In genomic region chr19:14740936-14741335, GRCm38 (mm10) we compare ENCODE assay signal across 16 mouse cellular contexts.
"Had no signal": no experiment of that assay in that cellular context is flagged by ENCODE, and none has a peak within 500 bp of the region (broad histone marks: within the 10 kb centered on the region; RNA-seq: fewer than 3 reads in every experiment).

No protein-coding gene starts in this region.

- ATAC-seq: midbrain, embryonic 16.5 days had no signal

- H3K4me1 ChIP-seq: midbrain, embryonic 10.5 days; midbrain, embryonic 12.5 days; neural tube, embryonic 13.5 days; neural tube, embryonic 15.5 days had no signal

- H3K4me2 ChIP-seq: lung, embryonic 14.5 days; midbrain, embryonic 12.5 days; neural tube, embryonic 13.5 days; neural tube, embryonic 15.5 days had no signal

- H3K4me3 ChIP-seq: midbrain, embryonic 10.5 days; midbrain, embryonic 12.5 days; myocyte; neural tube, embryonic 13.5 days; neural tube, embryonic 15.5 days had no signal

- H3K36me3 ChIP-seq: midbrain, embryonic 10.5 days; midbrain, embryonic 12.5 days; neural tube, embryonic 13.5 days; neural tube, embryonic 15.5 days had no signal

- H3K9ac ChIP-seq: lung, embryonic 14.5 days; midbrain, embryonic 12.5 days; neural tube, embryonic 13.5 days; neural tube, embryonic 15.5 days had no signal

- H3K27ac ChIP-seq: midbrain, embryonic 10.5 days; midbrain, embryonic 12.5 days; neural tube, embryonic 13.5 days; neural tube, embryonic 15.5 days had no signal

- H3K9me3 ChIP-seq: midbrain, embryonic 10.5 days; midbrain, embryonic 12.5 days; neural tube, embryonic 13.5 days; neural tube, embryonic 15.5 days had no signal

- H3K27me3 ChIP-seq: neural tube, embryonic 13.5 days; neural tube, embryonic 15.5 days had no signal

- DNase-seq: midbrain, embryonic 14.5 days; retina, postnatal 1 day; right cerebral cortex, adult 18-20 months; right cerebral cortex, postnatal 25 days; right cerebral cortex, postnatal 4 days; spleen, adult 18-20 months; thymus, adult 18-20 months; thymus, postnatal 14 days; thymus, postnatal 36 days had no signal
